Mouse (Mus musculus) neural tube, embryonic 10.5 days (tissue): ENCODE results near the gene Tmc5.

Source experiments
- DNase-seq: peaks from one replicate; pipeline ENCODE4 v3.0.0-alpha.2; 2017; ENCODE audit warnings: low spot score; ENCODE audit errors: extremely low spot score

Tmc5 gene

DNA sequence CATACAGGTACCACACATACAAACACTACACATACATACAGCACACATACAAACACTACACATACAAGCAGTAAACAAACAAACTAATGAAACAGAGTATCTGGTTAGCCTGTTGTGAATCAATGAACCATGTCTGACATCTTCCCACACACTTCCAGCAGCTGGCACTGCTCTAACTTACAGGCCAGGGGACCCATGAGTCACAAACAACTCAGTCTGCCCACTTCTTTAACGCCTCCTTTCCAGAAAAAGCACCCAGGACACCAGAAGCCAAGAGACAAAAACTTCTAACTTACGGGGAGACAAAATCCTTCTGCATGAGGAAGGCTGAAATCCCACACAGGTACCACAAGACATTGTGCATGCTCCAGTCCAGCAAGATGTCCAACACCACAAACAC lies 94.2 kb downstream of the Tmc5 start:
- no peak for DNase-seq

DNA sequence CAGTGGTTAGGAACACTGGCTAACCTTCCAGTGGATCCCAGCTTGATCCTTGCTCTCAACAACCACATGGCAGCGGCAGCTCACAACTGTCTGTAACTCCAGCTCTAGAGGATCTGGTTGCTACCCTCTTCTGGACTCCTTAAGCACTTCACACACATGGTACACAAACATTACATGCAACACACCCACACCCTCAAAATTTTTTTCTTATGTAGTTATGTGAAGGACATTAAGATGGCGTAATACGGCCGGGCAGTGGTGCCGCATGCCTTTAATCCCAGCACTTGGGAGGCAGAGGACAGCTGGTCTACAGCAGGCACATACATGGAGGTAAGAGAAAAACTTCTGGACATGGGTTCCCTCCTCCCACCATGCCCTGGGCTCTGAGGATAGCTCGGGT lies 99.0 kb downstream of the Tmc5 start:
- DNase-seq: no peak

GRCm38 (mm10) chr7:118697168-118697567 lies 100.1 kb downstream of the Tmc5 start:
- no peak for DNase-seq

DNA sequence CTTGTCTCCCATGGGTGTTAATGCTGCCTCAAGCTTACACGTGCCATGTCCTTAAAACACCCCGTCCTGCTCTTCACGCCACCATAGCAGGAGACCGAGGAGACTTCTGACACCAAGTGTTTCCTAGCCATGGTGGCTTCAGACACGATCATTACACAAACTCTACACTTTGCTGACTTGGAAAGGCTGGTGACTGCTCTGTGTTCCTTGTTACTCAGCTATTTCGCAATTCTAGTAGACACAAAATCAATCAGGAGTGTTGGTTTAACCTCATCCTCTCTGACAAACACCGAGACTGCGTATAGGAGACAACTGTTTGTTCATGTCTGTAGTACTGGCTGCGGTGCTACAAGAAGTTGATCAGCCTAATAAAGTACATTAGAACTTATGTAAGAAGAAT lies 101.8 kb downstream of the Tmc5 start:
- no peak for DNase-seq

DNA sequence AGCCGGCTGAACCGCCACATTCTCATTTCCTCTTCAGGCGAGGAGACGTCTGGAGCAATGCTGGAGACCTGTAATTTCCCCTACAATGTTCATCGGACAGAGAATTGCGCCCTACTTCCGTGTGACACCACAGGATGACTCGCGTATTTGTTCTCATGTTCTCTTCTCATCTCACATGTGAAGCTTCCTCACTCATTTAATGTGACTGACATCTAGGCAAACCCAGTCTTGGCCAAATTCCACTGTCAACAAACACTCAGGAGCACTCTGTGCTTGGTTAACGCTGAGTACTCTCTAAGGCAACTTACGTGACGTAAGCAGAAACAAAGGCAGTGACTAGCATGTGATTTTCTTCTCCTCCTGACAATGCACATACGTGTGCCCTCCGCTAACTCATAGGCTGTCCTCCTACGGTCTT lies 106.1 kb downstream of the Tmc5 start:
- DNase-seq: no peak

DNA sequence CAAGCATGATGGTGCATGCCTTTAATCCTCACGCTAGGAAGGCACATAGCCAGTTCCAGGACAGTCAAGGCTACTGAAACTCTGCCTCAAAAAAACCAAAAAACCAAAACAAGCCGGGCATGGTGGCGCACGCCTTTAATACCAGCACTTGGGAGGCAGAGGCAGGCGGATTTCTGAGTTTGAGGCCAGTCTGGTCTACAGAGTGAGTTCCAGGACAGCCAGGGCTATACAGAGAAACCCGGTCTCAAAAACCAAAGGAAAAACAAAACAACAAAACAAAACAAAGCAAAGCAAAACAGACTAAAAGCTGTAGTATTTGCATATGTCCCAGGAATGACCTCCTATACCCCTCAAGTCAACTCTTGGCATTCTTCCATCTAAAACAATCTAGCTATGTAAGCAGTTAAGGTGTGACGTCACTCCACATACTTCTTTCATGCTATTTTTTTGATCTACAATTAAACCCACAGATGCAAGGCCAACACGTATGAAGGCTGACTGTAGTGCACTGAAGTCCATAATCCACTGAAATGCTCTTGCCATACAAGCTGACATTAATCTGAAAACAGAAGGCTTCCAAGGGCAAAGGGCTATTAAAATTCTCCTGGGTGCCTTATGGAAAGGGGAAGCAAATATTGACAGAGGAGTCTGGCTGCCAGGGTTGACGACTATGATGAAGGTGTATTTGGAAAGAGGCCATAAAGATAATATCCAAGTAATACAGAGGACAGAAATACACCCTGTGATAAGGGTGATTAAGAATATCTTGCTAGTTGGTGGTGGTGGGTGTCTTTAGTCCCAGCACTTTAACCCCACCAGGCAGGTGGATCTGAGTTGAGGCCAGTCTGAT lies 107.1 kb downstream of the Tmc5 start:
- DNase-seq: no peak

- DNase-seq: peak; percentile 93
These were observed 108.2 kb downstream of the Tmc5 start, which contains the start of gene Gde1 for GRCm38 (mm10) chr7:118705101-118705961. Gene Gde1 (minus strand): TSS chr7:118705778.

- DNase-seq: no peak
These were observed 109.0 kb downstream of the Tmc5 start for GRCm38 (mm10) chr7:118706051-118706450.

DNA sequence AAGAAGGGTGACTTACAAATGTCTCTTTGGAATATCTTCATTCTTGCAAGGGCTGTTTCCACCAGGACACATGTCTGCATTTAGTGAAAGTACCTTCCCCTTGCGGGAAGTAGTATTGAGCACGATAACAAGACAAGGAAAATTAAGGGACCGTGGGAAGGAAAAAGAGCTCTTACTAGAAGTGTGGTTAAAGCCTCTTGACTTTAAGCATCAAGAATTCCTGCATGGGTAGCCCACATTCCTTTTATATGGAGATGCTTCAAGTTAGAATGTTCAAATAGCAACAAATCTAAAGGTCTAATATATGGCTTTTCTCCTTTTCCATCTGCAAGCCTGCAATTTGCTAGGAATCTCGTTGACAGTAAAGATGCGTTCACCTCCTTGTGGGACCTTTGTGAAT lies 109.4 kb downstream of the Tmc5 start:
- no peak for DNase-seq

DNA sequence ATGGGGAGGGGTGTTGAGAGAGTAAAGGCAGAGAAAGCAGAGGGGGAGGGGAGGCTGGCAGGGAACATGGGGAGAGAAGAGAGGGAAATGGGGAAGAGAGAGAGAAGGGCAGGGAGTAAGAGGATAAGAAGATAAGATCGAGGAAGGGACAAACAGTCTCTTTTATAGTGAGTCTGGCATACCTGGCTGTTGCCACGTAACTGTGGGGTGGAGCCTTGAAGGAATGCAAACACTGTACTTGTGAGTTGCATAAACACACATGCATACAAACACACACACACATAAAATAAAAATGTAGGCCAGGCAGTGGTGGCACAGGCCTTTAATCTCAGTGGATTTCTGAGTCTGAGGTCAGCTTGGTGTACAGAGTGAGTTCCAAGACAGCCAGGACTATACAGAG lies 110.1 kb downstream of the Tmc5 start:
- DNase-seq: no peak

GRCm38 (mm10) chr7:118708002-118708401 lies 110.9 kb downstream of the Tmc5 start:
- no peak for DNase-seq

DNA sequence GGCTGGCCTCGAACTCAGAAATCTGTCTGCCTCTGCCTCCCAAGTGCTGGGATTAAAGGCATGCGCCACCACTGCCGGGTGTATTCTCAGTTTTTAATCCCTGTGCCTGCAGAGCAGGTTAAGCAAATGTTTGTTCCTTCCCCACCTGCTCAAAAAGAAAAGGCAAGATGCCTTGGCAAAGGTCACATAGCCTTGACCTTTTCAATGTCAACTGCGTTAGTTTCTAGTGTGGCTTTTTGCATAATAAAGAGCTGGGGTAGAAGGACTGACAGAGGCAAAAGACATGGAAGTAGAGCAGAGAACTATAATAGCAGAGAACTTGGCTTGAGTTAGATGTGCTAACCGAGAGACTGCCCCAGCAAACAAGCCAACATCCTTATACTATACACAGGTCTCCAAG lies 113.7 kb downstream of the Tmc5 start:
- DNase-seq: no peak

DNA sequence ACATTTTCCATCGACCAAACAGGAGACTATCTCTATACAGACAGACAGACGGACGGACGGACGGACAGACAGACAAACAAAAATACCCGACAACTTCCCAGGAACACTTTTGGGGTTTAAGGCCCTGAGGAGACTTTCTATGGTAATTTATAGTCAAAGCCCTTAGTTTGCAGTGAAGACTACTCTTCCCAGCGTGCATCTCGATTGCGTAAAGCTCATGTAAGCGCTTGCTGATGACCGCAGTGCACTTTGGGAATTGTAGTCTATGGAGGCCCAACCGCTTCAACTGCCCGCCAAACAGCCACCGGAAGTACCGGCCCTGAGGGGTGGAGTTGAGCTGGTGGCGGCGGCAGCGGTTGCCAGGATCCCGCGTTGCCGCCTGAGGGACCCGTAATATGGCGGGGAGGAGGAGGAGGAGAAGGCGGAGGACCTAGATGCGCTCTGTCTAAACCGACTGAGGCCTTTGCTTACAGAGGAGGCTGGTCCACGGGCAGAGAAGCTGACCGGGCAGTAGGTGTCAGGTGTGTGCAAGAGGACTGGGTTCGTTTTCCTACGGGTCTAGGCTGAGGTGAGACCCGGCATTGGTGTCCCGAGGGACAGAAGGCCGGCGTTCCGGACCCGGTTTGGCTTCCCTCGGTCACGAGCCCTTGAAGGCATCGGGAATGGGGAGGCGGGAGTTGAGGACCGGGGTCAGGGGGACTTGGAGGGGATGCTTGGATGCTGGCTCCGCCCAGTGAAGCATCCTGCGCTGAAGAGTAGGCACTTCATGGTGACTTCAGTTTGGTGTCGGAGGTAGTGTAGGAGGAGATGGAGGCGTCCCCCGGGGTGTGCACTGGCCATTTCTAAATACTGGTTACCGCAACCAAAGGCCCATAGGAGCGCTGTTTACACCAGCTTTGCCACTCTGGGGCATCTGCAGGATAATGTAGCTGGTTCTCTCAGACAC lies 115.4 kb downstream of the Tmc5 start, which contains the start of gene Ccp110:
Gene Ccp110, plus strand, starts transcription at position 325 of the 946 bp plus-strand sequence.
- DNase-seq: peak; percentile 89

GRCm38 (mm10) chr7:118714873-118715272 lies 117.8 kb downstream of the Tmc5 start:
- DNase-seq: no peak

DNA sequence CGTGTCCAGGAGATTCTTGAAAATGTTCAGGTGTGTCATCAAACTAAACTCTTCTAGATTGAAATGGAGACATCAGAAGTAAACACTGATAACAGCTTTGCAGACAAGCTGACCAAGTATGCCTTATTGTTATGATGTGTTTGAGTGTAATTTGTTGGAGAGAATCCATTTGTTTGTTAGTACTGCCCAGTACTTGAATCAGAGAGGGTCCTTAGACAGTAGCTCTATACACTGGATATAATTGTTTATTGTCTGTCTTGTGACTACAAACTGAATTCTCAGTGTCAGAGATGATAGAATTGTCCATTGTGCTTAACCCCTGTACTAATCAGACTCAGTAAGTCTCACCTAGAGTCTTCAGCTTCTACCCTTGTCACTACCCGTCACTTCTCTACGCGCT lies 121.0 kb downstream of the Tmc5 start:
- DNase-seq: no peak

GRCm38 (mm10) chr7:118723927-118724326 lies 126.8 kb downstream of the Tmc5 start:
- no peak for DNase-seq
